Mouse (Mus musculus) kidney, embryonic 15.5 days (tissue): ENCODE measurements around the gene Man1c1. TPM values are rescaled to one million over a fixed set of nuclear protein-coding genes. Genes with fewer than 3 reads are reported as not detected.

Experiments used
- ATAC-seq: fragments of 200-750 bp; cut with Nextera tagmentation; replicated peaks from 2 replicates; pipeline ENCODE4 v1.8.0; 2017; ENCODE audit warnings: moderate TSS enrichment; ENCODE audit not compliant: low FRiP score
- H3K27ac ChIP-seq: fragments of 300-500 bp; sonication (generic); 2 replicates; pipeline ENCODE4 v1.5.1; 2015; ENCODE audit warnings: mild to moderate bottlenecking, inconsistent platforms
- H3K27me3 ChIP-seq: fragments of 300-500 bp; sonication (generic); 2 replicates; pipeline ENCODE4 v1.6.1; 2015; ENCODE audit warnings: inconsistent platforms
- H3K36me3 ChIP-seq: fragments of 300-500 bp; sonication (generic); 2 replicates; pipeline ENCODE4 v1.6.1; 2015; ENCODE audit warnings: inconsistent platforms
- H3K4me1 ChIP-seq: fragments of 300-500 bp; sonication (generic); 2 replicates; pipeline ENCODE4 v1.6.1; 2015; ENCODE audit warnings: inconsistent platforms
- H3K4me2 ChIP-seq: fragments of 300-500 bp; sonication (generic); 2 replicates; pipeline ENCODE4 v1.6.1; 2015; ENCODE audit warnings: moderate library complexity, mild to moderate bottlenecking, inconsistent platforms
- H3K4me3 ChIP-seq: fragments of 300-500 bp; sonication (generic); replicated peaks from 2 replicates; pipeline ENCODE4 v1.5.1; 2015; ENCODE audit warnings: mild to moderate bottlenecking, inconsistent platforms
- H3K9ac ChIP-seq: fragments of 300-500 bp; sonication (generic); 2 replicates; pipeline ENCODE4 v1.6.1; 2015; ENCODE audit warnings: mild to moderate bottlenecking, inconsistent platforms
- H3K9me3 ChIP-seq: fragments of 300-500 bp; sonication (generic); replicated peaks from 2 replicates; pipeline ENCODE4 v1.6.1; 2016; ENCODE audit warnings: inconsistent platforms
- WGBS: fragments of 180-500 bp; shearing (Covaris S2); methylation state at CpG from one replicate; pipeline ENCODE4 v1.1.7; 2015; ENCODE audit warnings: mixed read lengths; 5-methylcytosine and 5-hydroxymethylcytosine counted together
- polyA plus RNA-seq: library from polyadenylated mRNA; unstranded; fragments of >200 nt; fragmentation: Nextera tagmentation; extraction: Ambion mirVana; gene quantifications from 2 replicates; pipeline ENCODE4 v1.2.1, GENCODE M21; 2015

Gene Man1c1
- polyA plus RNA-seq, 1 experiment from 2014 or later, result 5.1 TPM

- whole genome bisulfite sequencing, result 50% methylated on average over 10 of the region's 10 CpGs
- Histone ChIP-seq H3K9ac (no peak overlapping the region), H3K4me3 (no peak overlapping the region), H3K4me2 (no peak overlapping the region), H3K9me3 (no peaks in the 10 kb centered on the region), H3K4me1 (peaks cover 54% of the 10 kb centered on the region), H3K27ac (peak overlapping the region; percentile 48), H3K27me3 (no peaks in the 10 kb centered on the region), H3K36me3 (no peaks in the 10 kb centered on the region)
- ATAC-seq, result no peak
Measured at GRCm38 (mm10) chr4:134628575-134629384, 75.3 kb downstream of the Man1c1 start.

DNA sequence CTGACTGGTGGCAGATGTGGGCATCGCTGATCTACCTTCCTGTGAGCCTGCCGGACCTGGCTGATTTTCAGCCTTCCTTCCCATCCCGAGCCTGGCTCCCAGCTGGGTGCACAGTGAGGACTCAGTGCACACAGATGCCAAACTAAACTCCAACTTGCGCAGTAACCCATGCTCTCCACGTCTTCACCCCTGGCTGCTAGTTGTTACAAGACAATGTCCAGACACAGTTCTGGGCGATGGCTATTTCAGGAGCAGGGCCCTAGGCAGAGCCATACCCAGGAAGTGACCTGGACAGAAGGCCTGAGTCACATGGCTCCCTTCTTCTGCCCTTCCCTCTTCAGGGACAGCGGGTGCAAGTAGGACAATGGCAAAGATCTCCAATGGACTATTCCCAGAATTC is 76.0 kb downstream of the Man1c1 start:
- H3K27ac ChIP-seq, result peak overlapping the region; percentile 48; the same call in 1 of the 2 replicates
- H3K9ac ChIP-seq, result no peak overlapping the region
- no peaks in the 10 kb centered on the region for H3K36me3 ChIP-seq
- WGBS, result 72% methylated on average over 7 of the region's 7 CpGs
- peaks cover 49% of the 10 kb centered on the region for H3K4me1 ChIP-seq
- H3K9me3 ChIP-seq, result no peaks in the 10 kb centered on the region
- no peak overlapping the region for H3K4me3 ChIP-seq
- no peak overlapping the region for H3K4me2 ChIP-seq
- H3K27me3 ChIP-seq, result no peaks in the 10 kb centered on the region
- ATAC-seq, result no peak

GRCm38 (mm10) chr4:134626883-134627282 is 77.2 kb downstream of the Man1c1 start:
- Histone ChIP-seq H3K9ac (no peak overlapping the region), H3K9me3 (no peaks in the 10 kb centered on the region), H3K4me1 (peaks cover 37% of the 10 kb centered on the region), H3K36me3 (no peaks in the 10 kb centered on the region), H3K27ac (no peak overlapping the region), H3K4me2 (no peak overlapping the region), H3K4me3 (no peak overlapping the region), H3K27me3 (no peaks in the 10 kb centered on the region)
- WGBS, result 77% methylated on average over 2 of the region's 2 CpGs
- no peak for ATAC-seq

DNA sequence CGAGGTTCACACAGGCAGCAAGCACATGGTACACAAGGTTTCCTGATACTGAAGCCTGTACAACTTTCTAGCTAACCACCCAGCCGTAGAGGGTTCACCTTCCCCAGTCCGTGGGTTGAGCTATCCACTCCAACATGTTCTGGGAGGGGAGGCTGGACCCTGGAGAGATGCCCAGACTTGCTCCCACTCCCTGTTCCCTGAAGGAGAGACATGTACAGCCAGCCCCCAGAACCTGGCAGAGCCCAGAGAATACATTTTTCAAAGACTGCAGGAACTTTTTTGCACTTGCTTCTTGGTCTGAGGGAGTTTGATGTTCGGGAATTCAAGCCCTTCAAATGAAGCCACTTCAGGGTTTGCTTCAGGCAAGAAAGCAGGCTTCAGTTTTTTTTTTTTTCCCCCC is 77.7 kb downstream of the Man1c1 start:
- WGBS, result 73% methylated on average over 4 of the region's 4 CpGs
- H3K36me3 ChIP-seq, result no peaks in the 10 kb centered on the region

DNA sequence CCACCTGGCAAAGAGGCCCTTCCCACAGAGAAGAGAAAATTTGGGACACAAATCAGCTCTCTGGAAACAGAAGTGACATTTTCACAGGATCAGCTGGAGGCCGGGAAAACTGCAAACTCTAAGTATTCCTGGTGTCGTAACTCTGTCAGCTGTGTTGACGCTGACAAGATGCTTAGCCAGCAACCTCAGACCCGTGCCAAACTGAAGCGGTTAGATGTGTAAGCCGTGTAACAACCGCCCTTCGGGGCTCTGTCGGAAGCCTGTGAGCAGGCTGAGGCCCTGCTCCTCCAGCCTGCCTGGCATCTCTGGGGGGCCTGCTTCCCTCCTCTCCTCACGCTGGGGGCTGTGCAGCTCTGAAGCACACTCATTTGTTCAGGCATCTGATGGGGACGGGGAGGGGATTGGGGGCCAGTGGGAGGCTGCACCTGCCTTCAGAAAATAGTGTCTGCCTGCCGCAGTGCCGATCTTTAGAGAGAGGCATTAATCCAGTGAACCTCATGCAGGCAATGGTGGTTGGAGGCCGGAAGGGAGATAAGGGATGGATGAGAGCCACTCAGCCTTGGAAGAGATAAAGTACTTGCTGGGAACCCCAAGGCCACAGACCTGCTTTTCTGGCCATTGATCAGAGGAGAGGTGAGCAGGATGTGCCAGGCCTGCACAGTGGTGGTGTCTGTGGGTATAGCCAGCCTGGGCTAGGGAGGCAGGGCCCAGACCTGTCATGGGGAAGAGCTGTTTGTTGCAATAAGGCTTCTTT is 79.8 kb downstream of the Man1c1 start:
- Histone ChIP-seq H3K36me3 (no peaks in the 10 kb centered on the region), H3K9ac (no peak overlapping the region), H3K4me1 (peaks cover 40% of the 10 kb centered on the region), H3K27ac (0 out of 2 replicates have a peak overlapping the region, but pooled peaks have one; percentile 18), H3K9me3 (no peaks in the 10 kb centered on the region), H3K27me3 (no peaks in the 10 kb centered on the region), H3K4me3 (no peak overlapping the region), H3K4me2 (no peak overlapping the region)
- WGBS, result 37% methylated on average over 14 of the region's 14 CpGs
- ATAC-seq, result no peak

More for the DNA sequence above, 77.7 kb downstream of the Man1c1 start:
- Histone ChIP-seq H3K9me3 (no peaks in the 10 kb centered on the region), H3K4me3 (no peak overlapping the region), H3K9ac (no peak overlapping the region), H3K27ac (no peak overlapping the region), H3K4me2 (no peak overlapping the region), H3K4me1 (peaks cover 32% of the 10 kb centered on the region), H3K27me3 (no peaks in the 10 kb centered on the region)
- no peak for ATAC-seq

DNA sequence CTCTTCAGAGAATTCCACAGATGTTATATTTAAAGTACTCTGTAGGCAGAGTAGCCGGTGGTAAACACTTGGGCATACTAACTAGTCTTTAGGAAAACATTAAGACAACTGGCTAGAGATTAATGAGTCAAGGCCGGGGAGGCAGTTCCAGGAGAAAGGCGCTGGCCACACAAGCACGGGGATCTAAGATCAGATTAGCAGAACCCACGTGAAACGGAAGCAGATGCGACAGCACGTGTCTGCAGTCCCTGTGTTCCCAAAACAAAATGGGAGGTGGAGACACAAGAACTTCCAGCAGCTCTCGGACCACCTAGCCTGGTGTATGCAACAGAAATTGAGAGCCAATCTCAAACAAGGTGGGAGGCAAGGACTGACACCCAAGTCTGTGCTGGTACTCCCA is 82.4 kb downstream of the Man1c1 start:
- H3K9ac ChIP-seq, result no peak overlapping the region
- no peaks in the 10 kb centered on the region for H3K27me3 ChIP-seq
- ATAC-seq, result no peak
- H3K4me2 ChIP-seq, result no peak overlapping the region
- H3K4me3 ChIP-seq, result no peak overlapping the region
- H3K36me3 ChIP-seq, result no peaks in the 10 kb centered on the region
- WGBS, result 48% methylated on average over 9 of the region's 9 CpGs
- no peak overlapping the region for H3K27ac ChIP-seq
- no peaks in the 10 kb centered on the region for H3K9me3 ChIP-seq
- H3K4me1 ChIP-seq, result peaks cover 22% of the 10 kb centered on the region

GRCm38 (mm10) chr4:134620246-134620645 is 83.8 kb downstream of the Man1c1 start:
- Histone ChIP-seq H3K36me3 (no peaks in the 10 kb centered on the region), H3K9me3 (no peaks in the 10 kb centered on the region), H3K4me2 (no peak overlapping the region), H3K9ac (no peak overlapping the region), H3K4me3 (no peak overlapping the region), H3K4me1 (peaks cover 22% of the 10 kb centered on the region), H3K27me3 (no peaks in the 10 kb centered on the region), H3K27ac (no peak overlapping the region)
- WGBS, result 79% methylated on average over 8 of the region's 8 CpGs
- no peak for ATAC-seq

DNA sequence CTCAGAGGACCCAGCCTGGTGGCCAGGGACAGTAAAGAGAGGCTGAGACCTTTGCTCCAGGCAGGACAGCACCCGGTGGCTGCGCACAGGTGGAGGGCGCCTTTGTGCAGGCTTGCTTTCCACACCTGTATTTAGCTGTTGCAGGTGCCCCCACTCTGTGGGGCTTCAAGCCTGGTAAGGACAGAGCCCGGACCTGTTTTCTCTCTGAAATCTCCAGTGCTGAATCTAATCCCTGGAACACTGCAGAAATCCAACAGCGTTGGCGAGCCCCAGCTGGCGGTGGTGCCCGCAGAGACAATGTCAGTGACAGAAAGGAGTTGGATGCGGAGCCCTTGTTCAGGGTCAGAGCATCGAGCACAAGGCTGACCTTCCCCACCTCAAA is 84.6 kb downstream of the Man1c1 start:
- ATAC-seq, result no peak
- H3K4me1 ChIP-seq, result peaks cover 19% of the 10 kb centered on the region
- H3K27me3 ChIP-seq, result no peaks in the 10 kb centered on the region
- H3K27ac ChIP-seq, result no peak overlapping the region
- no peak overlapping the region for H3K4me3 ChIP-seq
- no peaks in the 10 kb centered on the region for H3K36me3 ChIP-seq
- no peak overlapping the region for H3K4me2 ChIP-seq
- no peak overlapping the region for H3K9ac ChIP-seq
- no peaks in the 10 kb centered on the region for H3K9me3 ChIP-seq
- 62% methylated on average over 10 of the region's 10 CpGs for WGBS

DNA sequence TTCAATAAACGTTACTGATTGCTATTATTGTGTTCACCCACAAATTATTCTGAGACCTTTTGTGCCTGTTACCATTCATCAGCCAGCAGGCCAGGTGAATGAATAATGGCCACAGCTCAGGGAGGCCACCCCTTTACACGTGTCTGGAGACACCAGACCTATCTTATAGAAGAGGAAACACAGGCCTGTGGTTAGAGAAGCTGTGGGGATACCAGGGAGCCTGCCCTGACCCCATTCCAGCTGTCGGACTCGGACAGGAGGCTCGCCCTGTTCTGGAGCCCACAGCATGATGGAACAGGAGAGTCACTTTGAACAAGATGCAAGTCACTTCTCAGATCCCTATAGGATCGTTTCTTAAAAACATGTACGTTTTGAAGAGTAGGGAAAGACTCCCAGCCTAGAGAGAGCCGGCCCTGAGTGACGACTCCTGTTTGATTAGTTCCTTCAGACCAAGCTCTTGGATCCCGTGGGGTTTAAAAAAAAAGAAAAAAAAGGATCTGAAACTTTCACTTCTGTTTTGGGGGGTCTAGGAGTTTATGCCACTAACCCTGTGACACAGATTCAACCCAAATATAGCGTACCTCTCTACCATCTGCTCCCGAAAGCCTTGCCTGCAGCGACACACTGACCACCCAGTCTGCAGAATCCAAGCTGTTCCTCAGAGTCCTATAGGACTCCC is 85.1 kb downstream of the Man1c1 start:
- peaks cover 14% of the 10 kb centered on the region for H3K4me1 ChIP-seq
- no peak for ATAC-seq
- H3K4me2 ChIP-seq, result no peak overlapping the region
- H3K9me3 ChIP-seq, result no peaks in the 10 kb centered on the region
- no peaks in the 10 kb centered on the region for H3K27me3 ChIP-seq
- no peak overlapping the region for H3K9ac ChIP-seq
- WGBS, result 74% methylated on average over 13 of the region's 13 CpGs
- no peak overlapping the region for H3K27ac ChIP-seq
- no peak overlapping the region for H3K4me3 ChIP-seq
- H3K36me3 ChIP-seq, result no peaks in the 10 kb centered on the region

DNA sequence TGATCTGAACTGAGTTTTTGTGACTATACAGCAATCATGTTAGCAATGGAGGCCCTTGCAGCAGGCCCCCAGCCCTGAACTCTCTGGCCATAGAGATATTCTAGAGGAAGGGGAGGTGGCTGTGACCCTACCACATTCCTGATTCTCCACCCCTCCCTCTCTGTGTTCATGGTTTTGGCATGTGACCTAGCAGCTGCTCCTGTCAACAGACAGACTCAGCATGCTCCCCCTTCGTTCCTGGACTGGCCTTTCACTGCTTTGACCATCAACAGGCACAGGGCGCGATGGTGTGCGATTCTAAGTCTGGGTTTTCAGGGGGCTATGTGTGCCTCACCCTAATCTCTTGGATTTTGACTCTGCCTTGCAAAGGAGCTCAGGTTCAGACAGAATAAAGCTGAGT is 86.3 kb downstream of the Man1c1 start:
- Histone ChIP-seq H3K9me3 (no peaks in the 10 kb centered on the region), H3K27me3 (no peaks in the 10 kb centered on the region), H3K9ac (no peak overlapping the region), H3K4me1 (peaks cover 10% of the 10 kb centered on the region), H3K4me2 (no peak overlapping the region), H3K27ac (no peak overlapping the region), H3K4me3 (no peak overlapping the region), H3K36me3 (no peaks in the 10 kb centered on the region)
- 89% methylated on average over 4 of the region's 4 CpGs for WGBS
- no peak for ATAC-seq

GRCm38 (mm10) chr4:134615929-134616625 is 88.0 kb downstream of the Man1c1 start:
- 83% methylated on average over 15 of the region's 15 CpGs for WGBS
- Histone ChIP-seq H3K36me3 (no peaks in the 10 kb centered on the region), H3K9ac (no peak overlapping the region), H3K27me3 (no peaks in the 10 kb centered on the region), H3K4me2 (no peak overlapping the region), H3K4me1 (peaks cover 15% of the 10 kb centered on the region), H3K27ac (no peak overlapping the region), H3K9me3 (no peaks in the 10 kb centered on the region), H3K4me3 (no peak overlapping the region)
- no peak for ATAC-seq
